Mouse (Mus musculus): Measurements from ENCODE around the gene Tpst1. TPM values are rescaled to one million over a fixed set of nuclear protein-coding genes. Genes with fewer than 3 reads are reported as not detected.

The Tpst1 gene
- polyA plus RNA-seq, 1 experiment = 3.1 TPM

DNA sequence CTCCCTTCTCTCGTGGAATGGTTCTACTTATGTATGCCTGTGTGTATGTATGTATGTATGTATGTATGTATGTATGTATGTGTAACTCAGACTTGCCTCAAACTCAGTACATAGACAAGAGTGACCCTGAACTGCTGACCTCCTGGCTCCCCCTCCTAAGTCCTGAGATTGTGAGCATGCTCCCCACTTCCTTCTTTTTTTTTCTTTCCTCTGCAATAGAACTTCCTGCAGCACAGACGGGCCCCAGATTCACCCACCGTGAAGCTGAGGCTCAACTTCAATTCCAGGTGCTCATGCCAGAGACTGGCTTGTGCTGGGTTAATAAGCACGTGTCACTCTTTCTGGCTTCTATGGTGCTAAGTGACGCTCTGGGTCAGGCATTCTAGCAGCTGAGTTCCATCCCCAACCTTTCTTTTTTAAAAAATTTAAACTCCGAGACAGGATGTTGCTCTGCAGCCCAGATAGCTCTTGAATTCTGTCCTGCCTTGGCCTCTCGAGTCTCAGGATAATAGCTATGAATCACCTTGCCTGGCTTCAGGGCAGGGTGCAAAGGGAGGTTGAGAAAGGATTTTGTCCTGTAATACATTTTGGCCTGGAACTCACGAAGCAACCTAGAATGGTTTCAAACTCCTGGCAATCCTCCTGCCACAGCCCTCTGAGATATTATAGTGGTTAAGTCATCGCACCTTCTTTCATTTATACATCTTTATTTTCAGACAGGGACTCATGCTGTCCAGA lies 5.1 kb downstream of the Tpst1 start:
- 25% methylated on average over 9 of the region's 9 CpGs for WGBS
- H3K4me1 ChIP-seq (ENCODE audit: control insufficient read depth, insufficient read depth, low read length) = peaks cover 2% of the 10 kb centered on the region; the same call in 1 of the 2 replicates
- no peak overlapping the region for H3K27ac ChIP-seq (ENCODE audit: control insufficient read depth, insufficient read depth, low read depth, low read length, poor library complexity)
- no peak for TF ChIP-seq CTCF (IDR thresholded peaks at IDR 0.05; ENCODE audit: control insufficient read depth, insufficient read depth, low read length)
- no peak for TF ChIP-seq POLR2A (IDR thresholded peaks at IDR 0.05; ENCODE audit: borderline replicate concordance, control insufficient read depth, low read depth, low read length)
- H3K4me3 ChIP-seq (replicated peaks; ENCODE audit: control insufficient read depth, low read depth, low read length) = no peak overlapping the region

DNA sequence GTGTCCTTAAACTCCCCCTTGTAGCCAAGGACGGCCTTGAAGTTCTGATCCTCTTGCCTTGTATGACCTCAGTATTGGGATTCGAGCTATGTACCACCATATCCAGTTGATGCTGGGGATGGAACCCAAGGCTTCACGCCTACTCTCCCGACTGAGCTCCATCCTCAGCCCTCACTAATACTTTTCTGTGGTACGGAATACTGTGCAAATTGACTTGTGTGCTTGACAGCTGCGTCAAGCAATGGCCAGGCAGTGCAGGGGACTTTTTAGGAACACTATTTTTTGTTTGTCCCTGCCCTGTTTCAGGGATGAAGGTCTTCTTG lies 5.7 kb downstream of the Tpst1 start:
- TF ChIP-seq CTCF (IDR thresholded peaks at IDR 0.05; ENCODE audit: control insufficient read depth, insufficient read depth, low read length) (no peak), POLR2A (IDR thresholded peaks at IDR 0.05; ENCODE audit: borderline replicate concordance, control insufficient read depth, low read depth, low read length) (no peak)
- H3K27ac ChIP-seq (ENCODE audit: control insufficient read depth, insufficient read depth, low read depth, low read length, poor library complexity) = no peak overlapping the region
- H3K4me3 ChIP-seq (replicated peaks; ENCODE audit: control insufficient read depth, low read depth, low read length) = peak overlapping the region; percentile 14
- H3K4me1 ChIP-seq (ENCODE audit: control insufficient read depth, insufficient read depth, low read length) = peaks cover 2% of the 10 kb centered on the region; the same call in 1 of the 2 replicates
- 58% methylated on average over 6 of the region's 6 CpGs for WGBS

DNA sequence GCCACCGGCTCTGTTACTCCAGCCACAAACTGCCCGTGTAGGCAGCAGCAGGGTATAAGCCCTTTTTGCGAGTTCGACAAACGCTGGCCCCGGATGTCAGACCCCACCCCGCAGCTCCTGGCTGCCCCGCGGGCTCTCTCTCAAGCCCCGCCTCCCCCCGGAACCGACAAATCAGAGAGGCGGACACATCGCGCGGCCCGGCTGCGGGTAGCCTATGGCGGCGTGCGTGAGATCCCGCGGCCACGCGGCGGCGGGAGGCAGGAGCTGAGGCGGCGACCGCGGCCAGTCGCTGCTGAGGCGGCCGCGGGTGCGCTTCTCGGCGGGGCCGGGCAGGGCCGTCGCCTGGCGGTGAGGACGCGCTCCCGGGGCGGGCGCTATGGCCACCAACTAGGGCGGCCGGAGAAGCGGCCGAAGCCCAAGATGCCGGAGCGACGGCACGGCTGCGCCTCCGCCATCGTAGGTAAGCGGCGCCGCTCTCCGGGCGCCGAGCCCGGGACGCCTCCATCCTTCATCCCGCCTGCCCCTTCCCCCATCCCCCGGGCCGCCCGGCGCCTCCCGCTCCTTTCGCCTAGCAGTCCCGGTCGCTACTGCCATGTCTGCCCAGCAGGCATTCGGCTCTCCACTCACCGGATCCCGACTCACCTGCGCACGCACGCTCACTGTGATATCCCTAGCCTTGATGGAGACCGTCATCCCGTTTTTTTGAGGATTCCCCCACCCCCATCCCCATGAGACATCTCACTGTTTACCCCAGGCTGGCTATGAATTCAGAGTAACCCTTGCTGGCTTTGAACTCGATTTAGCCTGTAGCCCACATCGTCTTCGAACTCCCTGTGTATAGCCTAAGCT lies 6.3 kb downstream of the Tpst1 start:
- H3K4me1 ChIP-seq (ENCODE audit: control insufficient read depth, insufficient read depth, low read length) = peaks cover 2% of the 10 kb centered on the region; the same call in 1 of the 2 replicates
- WGBS = 1% methylated on average over 86 of the region's 86 CpGs
- peak overlapping the region; percentile 71; the same call in 1 of the 2 replicates for H3K27ac ChIP-seq (ENCODE audit: control insufficient read depth, insufficient read depth, low read depth, low read length, poor library complexity)
- H3K4me3 ChIP-seq (replicated peaks; ENCODE audit: control insufficient read depth, low read depth, low read length) = peak overlapping the region; percentile 79
- TF ChIP-seq POLR2A (IDR thresholded peaks at IDR 0.05; ENCODE audit: borderline replicate concordance, control insufficient read depth, low read depth, low read length) (peak; percentile 84; the same call in 1 of the 2 replicates), CTCF (IDR thresholded peaks at IDR 0.05; ENCODE audit: control insufficient read depth, insufficient read depth, low read length) (no peak)

DNA sequence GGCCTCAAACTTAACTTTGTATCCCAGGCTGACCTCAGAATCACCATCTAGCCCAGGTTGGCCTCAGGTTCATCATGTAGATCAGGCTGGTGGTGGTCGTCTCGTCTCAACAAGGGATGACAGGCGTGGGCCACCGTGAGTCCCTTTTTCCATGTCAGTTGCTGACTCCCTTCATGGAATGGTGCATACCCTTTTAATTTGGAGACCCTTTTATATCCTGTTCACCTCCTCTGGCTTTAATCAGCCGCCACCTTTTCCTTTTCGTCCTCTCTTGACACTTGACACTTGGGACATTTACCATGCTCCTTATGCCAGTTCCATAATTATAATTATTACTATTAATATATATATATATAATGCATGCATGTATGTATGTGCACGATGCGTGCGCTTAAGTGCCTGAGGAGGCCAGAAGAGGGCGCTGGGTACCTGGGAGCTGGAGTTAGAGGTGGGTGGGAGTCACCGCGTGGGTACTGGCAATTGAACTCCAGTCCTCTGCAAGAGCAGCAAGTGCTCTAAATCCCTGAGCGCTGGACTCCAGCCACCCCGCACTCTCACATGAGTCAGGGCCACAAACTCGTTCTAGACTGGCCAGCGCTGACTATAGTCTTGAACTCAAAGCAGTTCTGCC lies 7.0 kb downstream of the Tpst1 start:
- 90% methylated on average over 16 of the region's 16 CpGs for WGBS
- Histone ChIP-seq H3K27ac (ENCODE audit: control insufficient read depth, insufficient read depth, low read depth, low read length, poor library complexity) (no peak overlapping the region), H3K4me1 (ENCODE audit: control insufficient read depth, insufficient read depth, low read length) (peaks cover 2% of the 10 kb centered on the region; the same call in 1 of the 2 replicates), H3K4me3 (replicated peaks; ENCODE audit: control insufficient read depth, low read depth, low read length) (peak overlapping the region; percentile 79)
- TF ChIP-seq POLR2A (IDR thresholded peaks at IDR 0.05; ENCODE audit: borderline replicate concordance, control insufficient read depth, low read depth, low read length) = no peak
- peak; percentile 8; the same call in 1 of the 2 replicates for TF ChIP-seq CTCF (IDR thresholded peaks at IDR 0.05; ENCODE audit: control insufficient read depth, insufficient read depth, low read length)

DNA sequence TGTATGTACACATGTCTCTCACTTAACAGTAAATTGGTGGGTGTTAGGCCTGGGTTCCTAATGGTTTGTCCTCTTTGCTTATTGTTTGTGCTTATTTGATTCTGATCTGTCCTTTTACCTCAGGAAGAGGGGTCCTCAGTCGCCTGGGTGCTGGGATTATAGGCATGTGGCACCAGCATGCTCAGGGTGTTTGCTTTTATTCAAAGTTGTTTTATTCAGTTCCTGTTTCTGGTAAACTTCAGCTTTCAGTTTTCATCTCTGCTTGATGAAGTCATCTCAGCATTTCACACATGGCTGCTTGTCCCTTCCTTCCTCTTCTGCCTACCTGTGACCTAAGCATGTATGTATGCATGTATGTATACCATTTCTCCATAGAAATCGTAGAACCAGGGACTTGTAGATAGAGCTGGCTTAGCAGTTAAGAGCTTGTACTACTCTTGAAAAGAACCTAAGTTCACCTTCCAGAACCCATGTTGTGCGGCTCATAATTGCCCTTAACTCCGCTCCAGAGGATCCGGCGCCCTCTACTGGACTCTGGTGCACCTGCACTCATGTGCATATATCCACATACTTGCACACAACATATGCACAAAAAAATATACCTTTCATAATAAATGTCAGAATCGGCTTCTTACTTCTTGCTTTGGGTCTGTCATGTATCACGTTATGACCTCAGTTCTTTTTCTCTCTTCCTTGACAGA lies 8.2 kb downstream of the Tpst1 start:
- TF ChIP-seq CTCF (IDR thresholded peaks at IDR 0.05; ENCODE audit: control insufficient read depth, insufficient read depth, low read length) (peak; percentile 32; the same call in 1 of the 2 replicates), POLR2A (IDR thresholded peaks at IDR 0.05; ENCODE audit: borderline replicate concordance, control insufficient read depth, low read depth, low read length) (no peak)
- no peak overlapping the region for H3K27ac ChIP-seq (ENCODE audit: control insufficient read depth, insufficient read depth, low read depth, low read length, poor library complexity)
- 83% methylated on average over 8 of the region's 8 CpGs for WGBS
- H3K4me3 ChIP-seq (replicated peaks; ENCODE audit: control insufficient read depth, low read depth, low read length) = no peak overlapping the region
- H3K4me1 ChIP-seq (ENCODE audit: control insufficient read depth, insufficient read depth, low read length) = peaks cover 2% of the 10 kb centered on the region; the same call in 1 of the 2 replicates

DNA sequence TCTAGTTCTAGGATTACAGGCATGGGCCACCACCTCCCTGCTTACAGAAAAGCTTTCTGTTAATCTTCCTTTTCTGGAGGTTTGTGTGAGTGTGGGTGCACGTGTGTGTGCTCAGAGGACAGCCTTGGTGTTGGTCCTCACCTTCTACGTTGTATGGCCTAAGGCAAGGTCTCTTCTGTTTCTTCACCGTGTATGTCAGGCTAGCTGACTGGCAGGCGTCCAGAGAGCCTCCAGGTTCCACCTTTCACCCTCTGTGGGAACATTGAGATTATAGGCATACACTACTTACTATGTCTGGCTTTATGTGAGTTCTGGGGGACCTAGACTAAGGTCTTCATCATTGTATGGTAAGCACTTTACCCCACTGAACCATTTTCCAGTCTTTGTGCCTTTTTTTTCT lies 9.3 kb downstream of the Tpst1 start:
- Histone ChIP-seq H3K27ac (ENCODE audit: control insufficient read depth, insufficient read depth, low read depth, low read length, poor library complexity) (no peak overlapping the region), H3K4me3 (replicated peaks; ENCODE audit: control insufficient read depth, low read depth, low read length) (no peak overlapping the region), H3K4me1 (ENCODE audit: control insufficient read depth, insufficient read depth, low read length) (peaks cover 2% of the 10 kb centered on the region; the same call in 1 of the 2 replicates)
- TF ChIP-seq CTCF (IDR thresholded peaks at IDR 0.05; ENCODE audit: control insufficient read depth, insufficient read depth, low read length) = no peak
- TF ChIP-seq POLR2A (IDR thresholded peaks at IDR 0.05; ENCODE audit: borderline replicate concordance, control insufficient read depth, low read depth, low read length) = no peak
- WGBS = 58% methylated on average over 4 of the region's 4 CpGs

DNA sequence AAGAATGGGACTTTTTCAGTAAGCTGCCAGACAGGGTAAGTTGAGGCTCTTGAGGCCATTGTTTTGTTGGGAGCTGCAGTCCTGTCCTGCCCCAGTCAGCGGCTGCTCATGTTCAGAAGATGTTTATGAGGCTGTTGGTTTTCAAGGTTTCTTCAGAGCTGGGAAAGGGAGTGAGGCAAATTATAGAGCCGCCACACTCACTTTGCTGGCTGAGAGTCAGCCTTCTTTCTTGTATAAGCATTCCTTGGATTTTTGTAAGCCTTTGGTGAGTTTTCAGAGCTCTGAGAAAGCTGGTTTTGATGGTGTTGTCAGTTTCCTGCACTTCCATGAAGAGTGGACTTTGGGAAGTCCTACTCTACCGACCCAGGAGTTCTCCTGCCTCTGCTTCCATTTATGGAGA lies 11.1 kb downstream of the Tpst1 start:
- no peak overlapping the region for H3K27ac ChIP-seq (ENCODE audit: control insufficient read depth, insufficient read depth, low read depth, low read length, poor library complexity)
- H3K4me3 ChIP-seq (replicated peaks; ENCODE audit: control insufficient read depth, low read depth, low read length) = no peak overlapping the region
- peaks cover 2% of the 10 kb centered on the region for H3K4me1 ChIP-seq (ENCODE audit: control insufficient read depth, insufficient read depth, low read length)
- 86% methylated on average over 3 of the region's 3 CpGs for WGBS
- TF ChIP-seq POLR2A (IDR thresholded peaks at IDR 0.05; ENCODE audit: borderline replicate concordance, control insufficient read depth, low read depth, low read length) = no peak
- no peak for TF ChIP-seq CTCF (IDR thresholded peaks at IDR 0.05; ENCODE audit: control insufficient read depth, insufficient read depth, low read length)
